In genomic region chr7:70338265-70338640, GRCm38 (mm10) we compare ENCODE assay signal across 9 mouse cellular contexts. TPM values are rescaled to one million over a fixed set of nuclear protein-coding genes. Genes with fewer than 3 reads are reported as not detected.
A peak's percentile ranks its signal among the peaks of the same experiment; 100 is the strongest.
DNase-seq lines count a peak whose midpoint lies in the region; ATAC-seq and TF ChIP-seq lines count a peak whose summit lies in the region.
"Had no signal": no experiment of that assay in that cellular context is flagged by ENCODE, and none has a peak within 500 bp of the region (broad histone marks: within the 10 kb centered on the region; RNA-seq: fewer than 3 reads in every experiment).

No protein-coding gene starts in this region.

- ATAC-seq in heart, embryonic 11.5 days (replicated peaks; ENCODE audit: insufficient number of reproducible peaks, low FRiP score, low TSS enrichment): no peak
- ATAC-seq in lung, embryonic 14.5 days (ENCODE audit: insufficient read depth): no peak
- ATAC-seq in hindbrain, embryonic 12.5 days (ENCODE audit: low FRiP score): no peak; the same call in 1 of the 2 replicates
- no peak for ATAC-seq in midbrain, embryonic 15.5 days (replicated peaks)

- no peak overlapping the region for H3K4me3 ChIP-seq in heart, embryonic 11.5 days (ENCODE audit: low read depth, low read length)
- H3K4me3 ChIP-seq in lung, embryonic 14.5 days (ENCODE audit: low read depth, low read length): no peak overlapping the region
- H3K4me3 ChIP-seq in hindbrain, embryonic 12.5 days: no peak overlapping the region
- no peak overlapping the region for H3K4me3 ChIP-seq in midbrain, embryonic 15.5 days
- H3K4me3 ChIP-seq: megakaryocyte, embryonic 14.5 days had no signal

- no peaks in the 10 kb centered on the region for H3K36me3 ChIP-seq in heart, embryonic 11.5 days (ENCODE audit: control insufficient read depth, insufficient read depth, low read length)
- peaks cover 23% of the 10 kb centered on the region for H3K36me3 ChIP-seq in lung, embryonic 14.5 days (ENCODE audit: insufficient read depth)
- H3K36me3 ChIP-seq in hindbrain, embryonic 12.5 days: no peaks in the 10 kb centered on the region
- no peaks in the 10 kb centered on the region for H3K36me3 ChIP-seq in midbrain, embryonic 15.5 days (replicated peaks)

- 13% methylated on average over 7 of the region's 7 CpGs for WGBS in heart, embryonic 11.5 days (ENCODE audit: insufficient replicate concordance)
- WGBS in lung, embryonic 14.5 days: 30% methylated on average over 7 of the region's 7 CpGs
- WGBS in hindbrain, embryonic 12.5 days: 11% methylated on average over 7 of the region's 7 CpGs
- 16% methylated on average over 7 of the region's 7 CpGs for WGBS in midbrain, embryonic 15.5 days

- peaks cover 3% of the 10 kb centered on the region; the same call in 1 of the 2 replicates for H3K4me1 ChIP-seq in heart, embryonic 11.5 days (ENCODE audit: control insufficient read depth, insufficient read depth, low read length)
- H3K4me1 ChIP-seq in lung, embryonic 14.5 days (ENCODE audit: insufficient read depth): no peaks in the 10 kb centered on the region
- peaks cover 30% of the 10 kb centered on the region for H3K4me1 ChIP-seq in hindbrain, embryonic 12.5 days
- peaks cover 16% of the 10 kb centered on the region for H3K4me1 ChIP-seq in midbrain, embryonic 15.5 days

- no peak overlapping the region for H3K27ac ChIP-seq in heart, embryonic 11.5 days (ENCODE audit: low read depth, low read length)
- H3K27ac ChIP-seq in lung, embryonic 14.5 days (ENCODE audit: low read depth): no peak overlapping the region
- 0 out of 2 replicates have a peak overlapping the region, but pooled peaks have one; percentile 81 for H3K27ac ChIP-seq in hindbrain, embryonic 12.5 days
- H3K27ac ChIP-seq in midbrain, embryonic 15.5 days: peak overlapping the region; percentile 70; the same call in 1 of the 2 replicates

- H3K4me2 ChIP-seq in heart, embryonic 11.5 days: peak overlapping the region; percentile 52; the same call in 1 of the 2 replicates
- peak overlapping the region; percentile 63 for H3K4me2 ChIP-seq in lung, embryonic 14.5 days
- H3K4me2 ChIP-seq in hindbrain, embryonic 12.5 days (replicated peaks): peak overlapping the region; percentile 77
- H3K4me2 ChIP-seq in midbrain, embryonic 15.5 days: peak overlapping the region; percentile 33

- H3K9me3 ChIP-seq in heart, embryonic 11.5 days (replicated peaks; ENCODE audit: control insufficient read depth, low read length): no peaks in the 10 kb centered on the region
- H3K9me3 ChIP-seq in lung, embryonic 14.5 days (ENCODE audit: low read depth, low read length): no peaks in the 10 kb centered on the region
- no peaks in the 10 kb centered on the region for H3K9me3 ChIP-seq in hindbrain, embryonic 12.5 days (replicated peaks)
- no peaks in the 10 kb centered on the region for H3K9me3 ChIP-seq in midbrain, embryonic 15.5 days
- H3K9me3 ChIP-seq: megakaryocyte, embryonic 14.5 days had no signal

- no peak overlapping the region for H3K9ac ChIP-seq in heart, embryonic 11.5 days (ENCODE audit: low read depth, low read length)
- H3K9ac ChIP-seq in lung, embryonic 14.5 days: no peak overlapping the region; the same call in 1 of the 2 replicates
- H3K9ac ChIP-seq in hindbrain, embryonic 12.5 days: peak overlapping the region; percentile 60; the same call in 1 of the 2 replicates
- H3K9ac ChIP-seq in midbrain, embryonic 15.5 days: no peak overlapping the region

- no peak for TF ChIP-seq CTCF in lung, embryonic 14.5 days (IDR thresholded peaks at IDR 0.05; ENCODE audit: low read depth)

- H3K27me3 ChIP-seq in heart, embryonic 11.5 days (ENCODE audit: control insufficient read depth, insufficient read depth, low read length): peaks cover 78% of the 10 kb centered on the region
- H3K27me3 ChIP-seq in lung, embryonic 14.5 days (ENCODE audit: insufficient read depth, low read length): peaks cover 19% of the 10 kb centered on the region; the same call in 1 of the 2 replicates
- peaks cover 81% of the 10 kb centered on the region for H3K27me3 ChIP-seq in hindbrain, embryonic 12.5 days
- peaks cover 86% of the 10 kb centered on the region for H3K27me3 ChIP-seq in midbrain, embryonic 15.5 days (replicated peaks)

- DNase-seq in heart, postnatal 4 days: no peak
- no peak for DNase-seq in lung, embryonic 14.5 days
- no peak for DNase-seq in lung, postnatal 10 days
- no peak for DNase-seq in cerebellum, adult 11 months
- no peak for DNase-seq in T-cell, adult 2 months (ENCODE audit: low spot score)

RNA-seq across cellular contexts. Expression of gene Nr2f2, which starts 28.3 kb away (rescaled TPM):
- 30.4 and 34.4 TPM in 2 replicates for polyA plus RNA-seq in heart, embryonic 11.5 days (2014; fragmentation: Nextera tagmentation; extraction: Ambion mirVana)
- 10 to 100 TPM; 34.3 to 35.0 TPM for total RNA-seq in heart, postnatal 4 days (2021)
- 142 and 146 TPM in 2 replicates for polyA plus RNA-seq in lung, embryonic 14.5 days (2014; fragmentation: Nextera tagmentation; extraction: Ambion mirVana)
- polyA plus RNA-seq in hindbrain, embryonic 12.5 days (2016; fragmentation: Nextera tagmentation; extraction: Ambion mirVana): 133 and 146 TPM in 2 replicates
- 84.8 and 98.4 TPM in 2 replicates for polyA plus RNA-seq in midbrain, embryonic 15.5 days (2015; fragmentation: Nextera tagmentation; extraction: Ambion mirVana)

Comparison
In these comparisons a context has a peak if more than half of its experiments do, and no peak if none do; other contexts are left out.
1. H3K27ac ChIP-seq: peak in hindbrain, embryonic 12.5 days (single experiment) and midbrain, embryonic 15.5 days (single experiment); none in heart, embryonic 11.5 days (single experiment) and lung, embryonic 14.5 days (single experiment).
2. Peak in every context shown above with its lines, with median percentiles within 50 percentile points of each other: H3K4me2 ChIP-seq.